Mouse (Mus musculus) E14TG2a.4 (cell line): ENCODE measurements around the gene Armc9.

Source experiments
- CTCF ChIP-seq: conservative IDR thresholded peaks from 2 replicates; pipeline ENCODE4 v1.5.1; 2014; ENCODE audit warnings: low read length
- POU5F1 ChIP-seq: IDR thresholded peaks from 2 replicates; pipeline ENCODE4 v1.6.1; 2014; ENCODE audit warnings: low read length, borderline replicate concordance

DNA sequence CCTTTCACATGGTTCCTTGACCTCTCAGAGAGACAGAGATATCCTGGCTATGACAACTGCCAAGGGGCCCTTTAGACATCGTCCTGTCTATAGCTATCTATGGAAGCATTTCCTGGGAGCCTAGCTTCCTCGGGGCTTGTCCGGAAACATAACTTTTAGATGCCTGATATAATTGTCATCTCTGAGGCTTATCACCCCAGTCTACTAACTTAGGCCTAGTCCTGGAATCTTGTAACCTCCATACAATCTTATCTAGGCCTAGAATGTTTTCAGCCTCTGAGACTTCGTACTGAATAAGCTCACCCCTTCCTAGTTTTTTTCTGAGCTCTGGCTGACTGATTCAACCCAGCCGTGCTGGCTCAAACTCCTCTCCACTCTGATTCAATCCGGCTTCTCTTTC, 88.9 kb downstream of the Armc9 start:
- TF ChIP-seq CTCF, result no peak
- no peak for TF ChIP-seq POU5F1
